8 mouse cellular contexts compared by ENCODE assay signal in genomic region chr17:10390232-10391172, GRCm38 (mm10).
DNase-seq lines count a peak whose midpoint lies in the region; ATAC-seq lines count a peak whose summit lies in the region.

No protein-coding gene starts in this region.

- H3K27me3 ChIP-seq in limb, embryonic 12.5 days, result no peaks in the 10 kb centered on the region
- no peaks in the 10 kb centered on the region for H3K27me3 ChIP-seq in midbrain, embryonic 14.5 days (ENCODE audit: control insufficient read depth, insufficient read depth, low read length)

- peaks cover 10% of the 10 kb centered on the region; the same call in 1 of the 2 replicates for H3K4me1 ChIP-seq in limb, embryonic 12.5 days (replicated peaks)
- H3K4me1 ChIP-seq in midbrain, embryonic 14.5 days (ENCODE audit: control insufficient read depth, insufficient read depth, low read length), result peaks cover 10% of the 10 kb centered on the region; the same call in 1 of the 2 replicates

- H3K9ac ChIP-seq in limb, embryonic 12.5 days (replicated peaks), result no peak overlapping the region
- no peak overlapping the region for H3K9ac ChIP-seq in midbrain, embryonic 14.5 days (replicated peaks; ENCODE audit: low read length)

- 65% methylated on average over 19 of the region's 19 CpGs for WGBS in limb, embryonic 12.5 days
- 42% methylated on average over 19 of the region's 19 CpGs for WGBS in midbrain, embryonic 14.5 days

- H3K4me3 ChIP-seq in limb, embryonic 12.5 days (replicated peaks), result no peak overlapping the region
- H3K4me3 ChIP-seq in midbrain, embryonic 14.5 days (replicated peaks; ENCODE audit: low read depth, low read length), result no peak overlapping the region

- DNase-seq in adrenal gland, postnatal 14 days, result peak; percentile 77
- DNase-seq in embryo, embryonic 10.5 days (ENCODE audit: low spot score), result peak; percentile 40
- DNase-seq in heart, adult 18-20 months, result peak; percentile 85 to 93
- peak; percentile 72 for DNase-seq in kidney, adult 11 months
- DNase-seq in midbrain, embryonic 14.5 days, result peak; percentile 44
- DNase-seq in thymus, postnatal 36 days, result no peak
- no peak for DNase-seq in ovary, postnatal 10 days (ENCODE audit: low spot score)

- no peaks in the 10 kb centered on the region for H3K36me3 ChIP-seq in limb, embryonic 12.5 days
- H3K36me3 ChIP-seq in midbrain, embryonic 14.5 days (ENCODE audit: control insufficient read depth, insufficient read depth, low read length), result no peaks in the 10 kb centered on the region

- no peaks in the 10 kb centered on the region for H3K9me3 ChIP-seq in limb, embryonic 12.5 days
- H3K9me3 ChIP-seq in midbrain, embryonic 14.5 days (ENCODE audit: control insufficient read depth, low read length), result no peaks in the 10 kb centered on the region

- peak; percentile 75 for ATAC-seq in limb, embryonic 12.5 days (ENCODE audit: insufficient number of reproducible peaks, insufficient read depth, low FRiP score, low TSS enrichment, low read depth)
- ATAC-seq in midbrain, embryonic 14.5 days (ENCODE audit: low FRiP score, low TSS enrichment), result no peak

- peak overlapping the region; percentile 85 for H3K27ac ChIP-seq in limb, embryonic 12.5 days
- 0 out of 2 replicates have a peak overlapping the region, but pooled peaks have one; percentile 32 for H3K27ac ChIP-seq in midbrain, embryonic 14.5 days (replicated peaks; ENCODE audit: low read depth, low read length)

- H3K4me2 ChIP-seq in limb, embryonic 12.5 days, result no peak overlapping the region
- no peak overlapping the region for H3K4me2 ChIP-seq in midbrain, embryonic 14.5 days (ENCODE audit: low read length)

Comparison
In these comparisons a context has a peak if more than half of its experiments do, and no peak if none do; other contexts are left out.
1. DNase-seq: peak in adrenal gland, postnatal 14 days (single experiment), embryo, embryonic 10.5 days (single experiment), heart, adult 18-20 months (2 of 2), kidney, adult 11 months (single experiment) and midbrain, embryonic 14.5 days (single experiment); none in thymus, postnatal 36 days (0 of 2) and ovary, postnatal 10 days (single experiment).